Mouse (Mus musculus) kidney, embryonic 15.5 days (tissue): ENCODE results near the gene Mzf1. TPM values are rescaled to one million over a fixed set of nuclear protein-coding genes. Genes with fewer than 3 reads are reported as not detected.

ENCODE experiments used
- ATAC-seq: fragments of 200-750 bp; cut with Nextera tagmentation; replicated peaks from 2 replicates; pipeline ENCODE4 v1.8.0; 2017; ENCODE audit warnings: moderate TSS enrichment; ENCODE audit not compliant: low FRiP score
- H3K27ac ChIP-seq: fragments of 300-500 bp; sonication (generic); 2 replicates; pipeline ENCODE4 v1.5.1; 2015; ENCODE audit warnings: mild to moderate bottlenecking, inconsistent platforms
- H3K27me3 ChIP-seq: fragments of 300-500 bp; sonication (generic); 2 replicates; pipeline ENCODE4 v1.6.1; 2015; ENCODE audit warnings: inconsistent platforms
- H3K36me3 ChIP-seq: fragments of 300-500 bp; sonication (generic); 2 replicates; pipeline ENCODE4 v1.6.1; 2015; ENCODE audit warnings: inconsistent platforms
- H3K4me1 ChIP-seq: fragments of 300-500 bp; sonication (generic); 2 replicates; pipeline ENCODE4 v1.6.1; 2015; ENCODE audit warnings: inconsistent platforms
- H3K4me2 ChIP-seq: fragments of 300-500 bp; sonication (generic); 2 replicates; pipeline ENCODE4 v1.6.1; 2015; ENCODE audit warnings: moderate library complexity, mild to moderate bottlenecking, inconsistent platforms
- H3K4me3 ChIP-seq: fragments of 300-500 bp; sonication (generic); replicated peaks from 2 replicates; pipeline ENCODE4 v1.5.1; 2015; ENCODE audit warnings: mild to moderate bottlenecking, inconsistent platforms
- H3K9ac ChIP-seq: fragments of 300-500 bp; sonication (generic); 2 replicates; pipeline ENCODE4 v1.6.1; 2015; ENCODE audit warnings: mild to moderate bottlenecking, inconsistent platforms
- H3K9me3 ChIP-seq: fragments of 300-500 bp; sonication (generic); replicated peaks from 2 replicates; pipeline ENCODE4 v1.6.1; 2016; ENCODE audit warnings: inconsistent platforms
- WGBS: fragments of 180-500 bp; shearing (Covaris S2); methylation state at CpG from one replicate; pipeline ENCODE4 v1.1.7; 2015; ENCODE audit warnings: mixed read lengths; 5-methylcytosine and 5-hydroxymethylcytosine counted together
- polyA plus RNA-seq: library from polyadenylated mRNA; unstranded; fragments of >200 nt; fragmentation: Nextera tagmentation; extraction: Ambion mirVana; gene quantifications from 2 replicates; pipeline ENCODE4 v1.2.1, GENCODE M21; 2015

The Mzf1 gene
- polyA plus RNA-seq, 1 experiment from 2014 or later: 4.3 TPM

GRCm38 (mm10) chr7:13043120-13043444, 11.5 kb downstream of the Mzf1 start:
- peaks cover 44% of the 10 kb centered on the region for H3K27me3 ChIP-seq
- H3K36me3 ChIP-seq: no peaks in the 10 kb centered on the region
- peaks cover 27% of the 10 kb centered on the region for H3K4me1 ChIP-seq
- H3K4me2 ChIP-seq: peak overlapping the region; percentile 94
- peak overlapping the region; percentile 50 for H3K4me3 ChIP-seq
- H3K27ac ChIP-seq: no peak overlapping the region
- H3K9me3 ChIP-seq: no peaks in the 10 kb centered on the region
- no peak for ATAC-seq
- no peak overlapping the region for H3K9ac ChIP-seq
- 41% methylated on average over 16 of the region's 16 CpGs for WGBS

- no peak overlapping the region for H3K9ac ChIP-seq
- 79% methylated on average over 6 of the region's 6 CpGs for WGBS
- no peak overlapping the region for H3K4me3 ChIP-seq
- peaks cover 27% of the 10 kb centered on the region for H3K4me1 ChIP-seq
- peaks cover 44% of the 10 kb centered on the region for H3K27me3 ChIP-seq
- H3K27ac ChIP-seq: no peak overlapping the region
- no peak overlapping the region for H3K4me2 ChIP-seq
- no peaks in the 10 kb centered on the region for H3K9me3 ChIP-seq
- H3K36me3 ChIP-seq: no peaks in the 10 kb centered on the region
- ATAC-seq: no peak
These were observed 12.1 kb downstream of the Mzf1 start for GRCm38 (mm10) chr7:13042511-13042910.

DNA sequence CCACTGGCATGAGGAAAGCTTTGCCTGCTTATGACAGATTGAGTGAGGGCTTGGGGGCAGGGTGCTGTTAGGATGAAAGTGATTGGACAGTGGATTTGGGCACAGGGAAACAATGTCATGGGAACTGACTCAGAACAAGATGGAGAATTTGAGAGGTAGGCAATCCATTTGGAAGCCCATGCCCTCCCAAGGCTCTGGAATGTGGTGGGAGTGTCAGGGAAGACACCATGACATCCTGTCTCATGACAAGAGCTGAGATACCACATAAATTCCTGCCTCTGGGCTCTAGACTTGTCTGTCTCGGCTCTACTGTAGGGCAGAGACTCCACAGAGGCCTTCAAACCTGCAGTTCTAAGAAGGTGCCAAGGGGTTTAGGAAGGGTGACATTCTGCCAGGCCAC, 13.3 kb downstream of the Mzf1 start:
- Histone ChIP-seq H3K4me2 (no peak overlapping the region), H3K27ac (no peak overlapping the region), H3K27me3 (peaks cover 44% of the 10 kb centered on the region), H3K9ac (no peak overlapping the region), H3K4me1 (peaks cover 35% of the 10 kb centered on the region), H3K4me3 (no peak overlapping the region), H3K9me3 (no peaks in the 10 kb centered on the region), H3K36me3 (peaks cover 3% of the 10 kb centered on the region)
- 46% methylated on average over 1 of the region's 1 CpGs for WGBS
- no peak for ATAC-seq

DNA sequence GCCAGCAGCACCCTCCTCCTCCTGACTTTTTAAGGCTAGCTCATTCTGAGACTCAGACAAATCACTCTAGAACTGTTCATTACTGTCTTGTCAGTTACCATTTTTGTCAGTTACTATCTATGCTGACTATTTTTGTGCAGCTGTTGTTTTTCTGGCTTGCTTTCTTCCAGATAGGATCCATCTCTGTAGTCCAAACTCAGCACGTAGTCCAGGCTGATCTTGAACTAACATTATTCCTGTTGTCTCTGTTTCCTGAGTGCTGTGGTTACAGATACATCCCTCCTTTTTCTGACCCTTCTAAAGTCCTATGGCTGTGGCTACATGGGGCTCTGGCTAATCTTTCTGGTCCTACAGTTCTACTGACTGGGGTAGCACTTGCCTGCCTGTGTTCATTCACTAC, 15.4 kb downstream of the Mzf1 start:
- H3K4me2 ChIP-seq: peak overlapping the region; percentile 72
- no peaks in the 10 kb centered on the region for H3K9me3 ChIP-seq
- H3K4me1 ChIP-seq: peaks cover 46% of the 10 kb centered on the region
- H3K36me3 ChIP-seq: peaks cover 17% of the 10 kb centered on the region
- peaks cover 28% of the 10 kb centered on the region for H3K27me3 ChIP-seq
- WGBS: 74% methylated on average over 1 of the region's 1 CpGs
- H3K4me3 ChIP-seq: peak overlapping the region; percentile 84
- ATAC-seq: no peak
- H3K9ac ChIP-seq: peak overlapping the region; percentile 99; the same call in 1 of the 2 replicates
- H3K27ac ChIP-seq: peak overlapping the region; percentile 100

DNA sequence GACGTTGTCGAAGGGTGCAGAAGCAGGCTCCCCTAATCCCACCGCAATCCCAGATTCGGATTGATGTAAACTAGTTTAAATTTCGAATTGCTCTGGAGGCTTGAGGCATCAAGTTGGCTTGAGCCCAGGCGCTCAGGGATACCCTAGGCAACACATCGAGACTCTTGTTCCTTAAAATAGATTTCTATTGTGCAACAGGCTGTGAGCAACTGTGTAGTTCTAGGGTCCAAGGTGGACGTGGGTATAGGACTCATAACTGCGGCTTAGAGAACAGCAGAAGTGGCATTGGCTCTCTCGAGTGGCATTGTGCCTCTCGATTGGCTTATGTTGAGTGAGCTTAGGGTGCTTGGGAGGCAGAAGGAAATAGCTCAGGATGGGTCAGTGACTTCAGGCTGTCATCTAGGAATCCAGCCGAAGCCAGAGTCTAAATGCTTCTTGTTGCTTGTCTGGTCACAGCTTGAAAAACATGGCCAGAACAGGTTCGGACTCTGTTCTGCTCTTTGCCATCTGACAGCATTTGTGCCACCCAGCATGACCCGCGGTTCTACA, 15.9 kb downstream of the Mzf1 start:
- Histone ChIP-seq H3K4me1 (peaks cover 46% of the 10 kb centered on the region), H3K27ac (peak overlapping the region; percentile 100), H3K36me3 (peaks cover 17% of the 10 kb centered on the region), H3K4me3 (peak overlapping the region; percentile 84), H3K9ac (peak overlapping the region; percentile 99), H3K27me3 (peaks cover 23% of the 10 kb centered on the region), H3K4me2 (peak overlapping the region; percentile 72), H3K9me3 (no peaks in the 10 kb centered on the region)
- 16% methylated on average over 15 of the region's 15 CpGs for WGBS
- ATAC-seq: no peak

- H3K9me3 ChIP-seq: no peaks in the 10 kb centered on the region
- H3K27me3 ChIP-seq: peaks cover 17% of the 10 kb centered on the region
- WGBS: under 1% methylated on average over 56 of the region's 65 CpGs
- peak within 1 kb of the TSS; percentile 72 for H3K4me2 ChIP-seq
- peak; percentile 94 for ATAC-seq
- H3K4me3 ChIP-seq: peak within 1 kb of the TSS; percentile 84
- H3K9ac ChIP-seq: peak within 1 kb of the TSS; percentile 99
- peaks cover 47% of the 10 kb centered on the region for H3K4me1 ChIP-seq
- peaks cover 24% of the 10 kb centered on the region for H3K36me3 ChIP-seq
- H3K27ac ChIP-seq: peak within 1 kb of the TSS; percentile 100
These were observed 16.5 kb downstream of the Mzf1 start, which contains the start of gene Ube2m for GRCm38 (mm10) chr7:13037901-13038555. Gene Ube2m, minus strand, starts transcription at chr7:13038275.

DNA sequence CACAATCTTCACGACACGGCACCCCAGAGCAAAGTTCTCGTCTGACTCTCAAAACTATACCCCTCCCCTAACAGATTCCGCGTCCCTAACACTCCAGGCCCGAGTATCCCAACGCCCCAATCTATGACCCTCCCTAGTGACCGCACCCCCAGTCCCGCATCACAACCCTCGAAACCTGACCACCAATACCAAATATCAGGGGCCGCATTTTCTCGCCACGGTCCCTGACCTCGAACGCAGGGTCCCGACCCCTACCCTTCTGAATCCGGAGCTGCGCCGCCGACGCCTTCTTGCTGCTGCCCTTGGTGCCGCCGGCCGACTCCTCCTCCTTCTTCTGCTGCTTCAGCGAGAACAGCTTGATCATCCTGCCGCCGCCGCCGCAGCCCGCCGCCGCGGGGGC, 17.2 kb downstream of the Mzf1 start:
- peak overlapping the region; percentile 72 for H3K4me2 ChIP-seq
- peak overlapping the region; percentile 99 for H3K9ac ChIP-seq
- H3K9me3 ChIP-seq: no peaks in the 10 kb centered on the region
- peak overlapping the region; percentile 84 for H3K4me3 ChIP-seq
- WGBS: under 1% methylated on average over 29 of the region's 33 CpGs
- peak; percentile 5; the same call in 1 of the 2 replicates for ATAC-seq
- peaks cover 53% of the 10 kb centered on the region for H3K4me1 ChIP-seq
- H3K27me3 ChIP-seq: peaks cover 10% of the 10 kb centered on the region
- peaks cover 30% of the 10 kb centered on the region for H3K36me3 ChIP-seq
- peak overlapping the region; percentile 100 for H3K27ac ChIP-seq

GRCm38 (mm10) chr7:13036806-13037205, 17.8 kb downstream of the Mzf1 start:
- peak overlapping the region; percentile 99 for H3K9ac ChIP-seq
- peaks cover 4% of the 10 kb centered on the region; the same call in 1 of the 2 replicates for H3K27me3 ChIP-seq
- peaks cover 36% of the 10 kb centered on the region for H3K36me3 ChIP-seq
- H3K4me3 ChIP-seq: peak overlapping the region; percentile 84
- peaks cover 56% of the 10 kb centered on the region for H3K4me1 ChIP-seq
- peak overlapping the region; percentile 72 for H3K4me2 ChIP-seq
- 37% methylated on average over 4 of the region's 4 CpGs for WGBS
- no peak for ATAC-seq
- no peaks in the 10 kb centered on the region for H3K9me3 ChIP-seq
- H3K27ac ChIP-seq: peak overlapping the region; percentile 100; the same call in 1 of the 2 replicates

DNA sequence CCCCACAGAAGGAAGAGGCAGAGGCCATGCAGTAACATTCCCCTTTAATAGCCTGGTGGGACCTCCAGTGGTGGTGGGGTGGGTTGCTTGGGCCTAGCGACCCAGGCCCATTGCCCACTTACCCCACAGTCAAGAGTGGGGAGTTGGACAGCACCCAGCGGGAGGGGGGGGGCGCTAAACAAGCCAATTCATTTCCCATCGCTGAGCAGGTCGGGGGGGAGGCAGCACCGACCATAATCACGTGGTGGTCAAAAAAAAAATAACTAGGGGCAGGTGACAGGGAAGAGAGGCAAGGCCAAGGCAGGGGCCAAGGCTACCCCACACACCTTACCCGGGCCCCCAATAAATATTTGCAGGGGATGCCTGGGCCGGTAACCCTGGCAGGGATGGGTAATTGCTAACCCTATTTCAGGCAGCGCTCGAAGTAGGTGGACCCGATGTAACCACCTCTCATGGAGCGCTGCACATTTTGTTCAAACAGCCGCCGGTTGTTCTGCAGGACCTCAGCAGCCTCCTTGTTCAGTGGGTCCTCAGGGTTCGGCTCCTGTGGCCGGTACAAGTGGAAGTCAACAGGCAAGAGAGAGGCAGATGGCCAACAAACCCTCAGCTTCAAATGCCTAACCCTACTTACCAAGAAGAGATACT, 19.2 kb downstream of the Mzf1 start:
- peak overlapping the region; percentile 84 for H3K4me3 ChIP-seq
- H3K36me3 ChIP-seq: peaks cover 51% of the 10 kb centered on the region
- no peaks in the 10 kb centered on the region for H3K9me3 ChIP-seq
- peak overlapping the region; percentile 96 for H3K27ac ChIP-seq
- ATAC-seq: no peak
- peak overlapping the region; percentile 1; the same call in 1 of the 2 replicates for H3K9ac ChIP-seq
- WGBS: 90% methylated on average over 17 of the region's 17 CpGs
- peak overlapping the region; percentile 89 for H3K4me2 ChIP-seq
- peaks cover 56% of the 10 kb centered on the region for H3K4me1 ChIP-seq
- H3K27me3 ChIP-seq: no peaks in the 10 kb centered on the region

DNA sequence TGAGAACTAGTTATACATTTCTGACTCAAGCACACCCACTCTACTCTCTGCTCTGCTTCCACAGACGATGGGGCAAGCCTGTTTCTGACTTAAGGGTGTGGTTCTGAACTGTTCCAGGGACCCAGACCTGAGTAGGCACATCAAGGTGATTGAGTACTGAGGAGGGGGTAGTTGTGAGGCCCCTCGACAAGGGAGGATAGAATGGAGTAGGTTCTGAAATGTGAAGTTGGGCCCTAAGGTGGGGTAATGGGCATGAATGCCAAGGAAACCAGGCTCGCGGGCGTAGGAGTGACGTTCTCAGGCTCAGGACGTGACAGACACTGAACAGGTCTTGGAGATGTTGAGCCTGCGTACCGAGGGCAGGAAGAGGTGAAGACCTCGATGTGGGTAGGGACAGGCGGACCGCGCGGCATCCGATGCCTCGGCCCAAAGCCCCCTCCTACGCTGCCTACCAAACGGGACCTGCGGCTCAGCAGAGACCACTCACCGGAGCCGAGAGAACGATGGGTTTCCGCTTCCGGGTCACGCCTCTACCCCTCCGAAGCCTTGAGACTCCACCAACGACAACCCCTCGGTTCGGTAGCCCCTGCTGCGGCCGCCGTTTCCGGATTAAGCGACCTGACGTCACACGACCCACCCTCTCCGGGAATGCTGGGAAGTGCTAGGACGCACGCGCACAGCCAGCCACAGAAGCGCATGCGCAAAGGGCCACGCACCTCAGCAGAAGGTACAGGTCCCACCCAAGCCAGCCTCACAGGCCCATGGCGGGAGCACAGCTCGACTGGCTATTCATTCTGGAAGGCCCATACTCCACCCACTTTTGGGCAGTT, 20.2 kb downstream of the Mzf1 start, which contains the start of gene Chmp2a:
Chmp2a (minus strand) TSS at position 660 of the 830 bp plus-strand sequence.
- WGBS: 1% methylated on average over 45 of the region's 45 CpGs
- H3K4me1 ChIP-seq: peaks cover 54% of the 10 kb centered on the region
- ATAC-seq: peak; percentile 77
- H3K27ac ChIP-seq: peak within 1 kb of the TSS; percentile 96
- H3K9me3 ChIP-seq: no peaks in the 10 kb centered on the region
- peaks cover 60% of the 10 kb centered on the region for H3K36me3 ChIP-seq
- H3K27me3 ChIP-seq: no peaks in the 10 kb centered on the region
- peak within 1 kb of the TSS; percentile 77 for H3K9ac ChIP-seq
- peak within 1 kb of the TSS; percentile 84 for H3K4me3 ChIP-seq
- H3K4me2 ChIP-seq: peak within 1 kb of the TSS; percentile 89

DNA sequence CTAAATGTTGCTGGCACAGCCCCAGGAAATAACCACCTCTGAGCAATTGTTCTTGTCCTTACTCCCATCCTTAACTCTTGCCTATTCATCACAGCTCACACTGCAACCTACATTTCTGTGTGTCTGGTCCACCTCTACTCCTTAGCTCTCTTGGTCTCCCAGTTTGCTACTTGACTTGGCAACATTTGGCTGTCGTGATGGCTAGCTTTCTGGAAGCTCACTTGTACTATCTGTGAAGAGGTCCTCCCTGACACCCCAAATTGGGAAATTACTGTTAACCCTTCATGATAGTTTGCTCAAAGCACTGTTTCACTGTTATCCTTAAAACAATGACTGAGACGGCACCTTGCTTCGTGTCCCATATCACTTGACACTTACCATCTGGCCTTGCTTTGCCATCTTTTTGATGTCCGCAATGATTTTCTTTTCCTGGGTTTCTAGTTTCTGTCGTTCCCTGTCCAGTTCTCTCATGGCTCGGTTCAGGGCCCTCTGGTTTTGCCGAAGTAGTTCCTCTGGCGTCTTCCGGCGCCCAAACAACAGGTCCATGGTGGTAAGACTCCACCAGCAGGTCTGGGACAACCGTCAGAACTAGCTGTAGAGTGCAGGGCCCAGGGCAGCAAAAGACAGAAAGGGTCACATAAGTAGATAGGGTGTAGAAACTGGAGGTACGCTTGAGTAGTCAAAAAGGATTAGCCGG, 21.0 kb downstream of the Mzf1 start:
- H3K4me2 ChIP-seq: peak overlapping the region; percentile 89
- no peaks in the 10 kb centered on the region for H3K9me3 ChIP-seq
- H3K36me3 ChIP-seq: peaks cover 68% of the 10 kb centered on the region
- H3K27ac ChIP-seq: peak overlapping the region; percentile 96
- peak overlapping the region; percentile 68 for H3K4me3 ChIP-seq
- ATAC-seq: no peak
- peak overlapping the region; percentile 77 for H3K9ac ChIP-seq
- WGBS: 37% methylated on average over 13 of the region's 13 CpGs
- H3K27me3 ChIP-seq: no peaks in the 10 kb centered on the region
- peaks cover 53% of the 10 kb centered on the region for H3K4me1 ChIP-seq
